Mouse (Mus musculus) layer of hippocampus, adult 2 months (tissue): ENCODE measurements around the gene Slc7a14. TPM values are rescaled to one million over a fixed set of nuclear protein-coding genes. Genes with fewer than 3 reads are reported as not detected.

ENCODE experiments used
- DNase-seq, 2 experiments: peaks; one replicate each; pipeline ENCODE4 v3.0.0; 2022; ENCODE audit warnings: low spot score in 2 of 2
- H3K27ac ChIP-seq: fragments of 200-600 bp; 2 replicates; pipeline ENCODE4 v1.8.1; 2022
- H3K4me3 ChIP-seq: fragments of 200-600 bp; 2 replicates; pipeline ENCODE4 v1.8.1; 2022; ENCODE audit warnings: mild to moderate bottlenecking
- CTCF ChIP-seq: fragments of 200-600 bp; conservative IDR thresholded peaks from 2 replicates; pipeline ENCODE4 v1.8.1; 2022; ENCODE audit warnings: antibody characterized with exemption, mild to moderate bottlenecking, moderate library complexity
- total RNA-seq, 2 experiments: library from RNA; stranded (reverse); gene quantifications; 2 replicates each; pipeline ENCODE4 v1.2.3; 2021

The Slc7a14 gene
- total RNA-seq, 2 experiments from 2014 or later, result 94.4 to 97.3 TPM

DNA sequence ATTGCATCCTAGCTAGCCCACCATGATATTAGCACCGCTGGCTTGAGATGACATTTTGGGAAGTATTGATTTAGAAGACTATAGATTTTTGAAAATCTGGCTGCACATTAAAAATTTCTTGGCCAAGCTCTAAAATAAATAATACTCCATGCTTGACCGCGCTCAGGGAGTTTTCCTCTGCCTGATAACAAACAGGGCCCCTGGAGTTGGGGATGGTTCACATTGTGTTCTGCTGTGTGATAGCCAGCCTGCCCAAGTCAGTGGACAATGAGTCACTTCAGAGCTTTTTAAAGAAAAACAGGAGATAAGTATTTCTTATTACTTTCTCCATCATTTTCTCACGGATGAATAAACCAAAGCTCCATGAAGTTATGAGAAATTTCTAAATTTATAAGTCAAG is 90.1 kb downstream of the Slc7a14 start:
- no peak for DNase-seq
- H3K27ac ChIP-seq, result peak overlapping the region; percentile 82
- TF ChIP-seq CTCF, result no peak
- H3K4me3 ChIP-seq, result no peak overlapping the region

DNA sequence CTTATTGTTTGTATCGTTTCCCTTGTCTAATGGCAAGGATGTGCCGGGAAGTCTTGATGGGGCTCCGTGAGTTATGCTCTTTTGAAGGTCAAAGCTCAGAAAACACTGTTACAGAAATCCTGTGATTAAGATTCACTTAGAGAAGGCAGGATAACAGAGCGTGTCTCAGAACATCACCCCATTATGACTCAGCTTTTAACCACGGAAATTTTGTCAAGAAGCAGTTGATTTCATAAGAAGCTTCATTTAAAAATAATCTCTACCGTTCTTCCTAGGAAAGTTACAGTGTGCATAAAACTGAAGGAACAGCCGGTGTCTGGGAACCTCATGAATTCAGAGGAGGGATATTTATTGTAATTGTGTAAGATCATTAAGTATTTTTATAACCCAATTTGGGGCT is 90.7 kb downstream of the Slc7a14 start:
- Histone ChIP-seq H3K27ac (peak overlapping the region; percentile 82), H3K4me3 (no peak overlapping the region)
- DNase-seq, result peak in 1 of 2 experiments; percentile 32
- TF ChIP-seq CTCF, result no peak

DNA sequence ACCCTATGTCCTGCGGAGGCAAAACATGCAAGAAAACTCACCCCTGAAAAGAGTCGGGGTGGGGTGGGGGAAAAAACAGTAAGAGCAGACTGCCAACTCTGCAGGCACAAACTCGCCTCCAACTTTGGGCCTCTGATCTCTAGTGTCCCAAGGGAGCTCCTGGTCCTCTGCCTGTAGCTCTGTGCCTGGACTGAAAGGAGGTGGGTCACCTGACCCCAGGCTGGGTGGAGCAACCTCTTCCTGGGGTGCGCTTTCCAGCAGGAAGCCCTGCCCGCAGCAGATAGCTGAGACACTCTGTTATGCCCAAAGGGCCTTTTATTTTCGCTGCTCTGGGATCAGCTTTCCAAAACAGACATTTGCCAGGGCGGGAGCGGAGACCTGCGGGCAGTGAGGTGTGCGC is 92.7 kb downstream of the Slc7a14 start:
- Histone ChIP-seq H3K4me3 (no peak overlapping the region), H3K27ac (peak overlapping the region; percentile 61; the same call in 1 of the 2 replicates)
- DNase-seq, result no peak
- TF ChIP-seq CTCF, result no peak

DNA sequence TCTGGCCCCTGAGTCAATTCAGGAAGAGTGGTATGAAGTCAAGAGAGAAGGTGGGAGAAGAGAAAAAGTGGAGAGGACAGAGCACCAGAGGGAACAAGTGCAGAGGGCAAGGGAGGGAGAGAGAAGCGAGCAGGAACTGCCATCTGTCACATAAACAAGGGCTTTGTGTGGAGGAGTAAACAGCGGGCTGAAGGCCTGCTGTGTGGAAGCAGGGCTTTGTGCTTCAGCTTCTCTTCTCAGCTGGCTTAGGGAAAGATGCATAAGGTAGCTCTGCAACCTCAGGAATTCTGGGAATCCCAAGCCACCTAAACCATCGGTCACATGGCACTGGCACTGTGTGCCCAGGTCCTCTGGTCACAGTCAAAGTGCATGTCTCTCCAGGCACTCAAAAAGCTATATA is 96.4 kb downstream of the Slc7a14 start:
- DNase-seq, result no peak
- Histone ChIP-seq H3K4me3 (no peak overlapping the region), H3K27ac (peak overlapping the region; percentile 86)
- no peak for TF ChIP-seq CTCF

- Histone ChIP-seq H3K27ac (peak overlapping the region; percentile 86), H3K4me3 (no peak overlapping the region)
- DNase-seq, result no peak
- no peak for TF ChIP-seq CTCF
Measured at GRCm38 (mm10) chr3:31212205-31213038, 97.8 kb downstream of the Slc7a14 start.

DNA sequence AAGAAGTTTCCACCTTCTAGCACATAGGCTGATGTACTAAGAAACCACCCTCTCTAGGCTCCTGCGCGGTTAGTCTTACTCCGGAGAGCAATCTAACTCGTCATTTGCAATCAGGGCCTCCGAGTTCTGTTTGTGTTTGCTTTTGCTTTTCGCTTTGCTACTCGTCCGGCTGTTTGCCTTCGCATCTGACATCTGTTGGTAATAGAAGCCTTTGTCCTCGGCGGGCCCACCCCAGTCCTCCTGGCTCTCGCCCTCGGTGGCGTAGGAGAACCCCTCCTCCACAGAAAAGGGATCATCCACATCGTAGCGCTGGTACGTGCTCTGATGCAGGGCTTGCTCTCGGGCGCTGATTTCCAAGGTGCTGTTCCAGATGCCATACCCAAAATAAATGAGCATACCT is 101.2 kb downstream of the Slc7a14 start:
- no peak for TF ChIP-seq CTCF
- Histone ChIP-seq H3K27ac (peak overlapping the region; percentile 84), H3K4me3 (no peak overlapping the region)
- DNase-seq, result peak; percentile 40 to 41

- DNase-seq, result no peak
- Histone ChIP-seq H3K27ac (peak overlapping the region; percentile 84), H3K4me3 (no peak overlapping the region)
- no peak for TF ChIP-seq CTCF
Measured at GRCm38 (mm10) chr3:31208458-31208994, 101.7 kb downstream of the Slc7a14 start.

DNA sequence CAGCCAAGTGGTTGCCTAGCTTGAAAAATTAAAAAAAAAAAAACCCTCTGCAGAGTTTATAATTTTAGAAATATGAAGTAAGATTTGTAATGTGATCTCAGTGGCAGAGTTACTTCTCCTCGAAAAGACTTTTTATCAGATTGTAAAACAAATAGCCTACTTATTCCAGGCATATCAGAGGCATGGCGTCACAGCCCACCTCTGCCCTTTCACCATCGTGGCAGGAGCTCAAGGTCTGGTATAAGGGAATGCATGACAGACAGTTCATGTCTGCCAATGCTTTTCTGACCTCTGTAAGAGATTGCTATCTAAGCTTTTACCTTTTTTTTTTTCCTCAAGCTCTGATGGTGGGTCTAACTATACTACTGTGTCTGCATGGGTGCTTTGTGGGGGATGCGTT is 102.1 kb downstream of the Slc7a14 start:
- TF ChIP-seq CTCF, result no peak

GRCm38 (mm10) chr3:31205167-31205566 is 105.0 kb downstream of the Slc7a14 start:
- no peak overlapping the region for H3K27ac ChIP-seq
- DNase-seq, result no peak
- TF ChIP-seq CTCF, result no peak
- no peak overlapping the region for H3K4me3 ChIP-seq

More for the DNA sequence above, 102.1 kb downstream of the Slc7a14 start:
- Histone ChIP-seq H3K4me3 (no peak overlapping the region), H3K27ac (peak overlapping the region; percentile 84)
- DNase-seq, result no peak

GRCm38 (mm10) chr3:31203947-31204346 is 106.2 kb downstream of the Slc7a14 start:
- DNase-seq, result no peak
- no peak overlapping the region for H3K4me3 ChIP-seq
- TF ChIP-seq CTCF, result peak; percentile 49
- no peak overlapping the region for H3K27ac ChIP-seq

DNA sequence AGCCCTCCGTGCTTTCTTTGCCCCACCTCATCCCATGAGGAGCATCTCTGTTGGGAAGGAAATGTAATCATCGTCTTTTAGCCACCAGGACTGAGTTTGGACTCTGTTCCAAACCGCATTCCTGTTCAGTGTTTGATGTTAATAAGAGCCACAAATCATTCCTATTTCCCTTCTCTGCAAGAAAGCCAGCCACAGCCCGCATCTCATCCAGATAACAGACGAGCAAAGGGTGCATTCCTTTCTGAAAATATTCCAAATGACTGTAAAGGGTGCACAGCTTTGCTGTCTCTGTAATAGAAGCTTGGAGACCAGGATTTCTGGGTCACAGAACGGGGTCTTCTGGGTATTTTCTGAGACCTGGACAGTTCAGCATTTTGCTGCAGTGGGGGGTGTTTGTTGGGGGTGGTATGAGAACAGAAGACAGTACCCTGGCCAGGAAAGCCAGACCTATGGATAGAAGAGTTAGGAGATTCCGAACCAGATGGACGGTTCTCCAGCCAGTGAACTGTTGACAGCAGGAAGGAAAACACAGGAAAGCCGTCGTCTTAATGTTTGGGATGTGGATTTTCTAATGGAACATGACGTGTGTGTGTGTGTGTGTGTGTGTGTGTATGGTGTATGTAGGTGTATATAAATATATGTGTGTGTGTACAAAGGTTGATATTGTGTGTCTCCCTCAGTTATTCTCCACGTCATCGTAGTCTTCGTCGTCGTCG is 110.9 kb downstream of the Slc7a14 start:
- Histone ChIP-seq H3K27ac (no peak overlapping the region), H3K4me3 (no peak overlapping the region)
- DNase-seq, result no peak
- no peak for TF ChIP-seq CTCF

- TF ChIP-seq CTCF, result no peak
- Histone ChIP-seq H3K27ac (no peak overlapping the region), H3K4me3 (no peak overlapping the region)
- no peak for DNase-seq
Measured at GRCm38 (mm10) chr3:31191402-31191801, 118.8 kb downstream of the Slc7a14 start.

- Histone ChIP-seq H3K4me3 (no peak overlapping the region), H3K27ac (no peak overlapping the region)
- no peak for TF ChIP-seq CTCF
- DNase-seq, result no peak
Measured at GRCm38 (mm10) chr3:31190342-31190741, 119.8 kb downstream of the Slc7a14 start.
